Mouse (Mus musculus) CH12.LX (cell line): ENCODE measurements around the gene Marveld2. TPM values are rescaled to one million over a fixed set of nuclear protein-coding genes. Genes with fewer than 3 reads are reported as not detected.

Source experiments
- DNase-seq: peaks from one replicate; pipeline ENCODE4 v3.0.0-alpha.2; 2013; ENCODE audit errors: extremely low read depth
- H3K27ac ChIP-seq: 2 replicates; pipeline ENCODE4 v1.5.1; 2012; ENCODE audit warnings: low read depth, mild to moderate bottlenecking, control low read depth, moderate library complexity; ENCODE audit not compliant: insufficient read depth
- H3K27me3 ChIP-seq: replicated peaks from 2 replicates; pipeline ENCODE3; 2012; ENCODE audit warnings: inconsistent platforms
- H3K36me3 ChIP-seq, 2 experiments: replicated peaks in 1 of 2; 2 replicates each; pipeline versions ENCODE3 to v1.6.1; 2012; ENCODE audit warnings: inconsistent platforms in 1 of 2, low read length in 1 of 2, mild to moderate bottlenecking in 1 of 2, mixed read lengths in 1 of 2, moderate library complexity in 1 of 2; ENCODE audit not compliant: control insufficient read depth in 1 of 2, insufficient read depth in 1 of 2
- H3K4me1 ChIP-seq, 2 experiments: 2 replicates each; pipeline ENCODE4 v1.6.1; 2012; ENCODE audit warnings: inconsistent platforms in 1 of 2, moderate library complexity in 1 of 2; ENCODE audit not compliant: insufficient read depth in 2 of 2, control insufficient read depth in 1 of 2
- H3K4me2 ChIP-seq: 2 replicates; pipeline ENCODE4 v1.6.1; 2012; ENCODE audit warnings: low read depth, mild to moderate bottlenecking, control low read depth; ENCODE audit not compliant: poor library complexity, insufficient read depth, severe bottlenecking
- H3K4me3 ChIP-seq, 3 experiments: fragments of 150-350 bp in 1 of 3; sonication (generic) in 1 of 3; replicated peaks in 1 of 3; 2 replicates each; pipeline versions ENCODE3 to v1.5.1; 2011 to 2012; ENCODE audit warnings: low read depth in 2 of 3, low read length in 2 of 3, mild to moderate bottlenecking in 2 of 3, moderate library complexity in 2 of 3, control low read depth in 1 of 3, improper control_type of control experiment in 1 of 3, inconsistent platforms in 1 of 3, mixed read lengths in 1 of 3; ENCODE audit not compliant: poor library complexity in 1 of 3
- H3K79me2 ChIP-seq: replicated peaks from 2 replicates; pipeline ENCODE4 v1.6.1; 2012; ENCODE audit warnings: mild to moderate bottlenecking, moderate library complexity; ENCODE audit not compliant: control insufficient read depth, poor library complexity, insufficient read depth, severe bottlenecking; ENCODE audit errors: extremely low read depth
- H3K9ac ChIP-seq: 2 replicates; pipeline ENCODE4 v1.6.1; 2012; ENCODE audit warnings: low read depth, mild to moderate bottlenecking, control low read depth, moderate library complexity; ENCODE audit not compliant: insufficient read depth
- H3K9me3 ChIP-seq: replicated peaks from 2 replicates; pipeline ENCODE3; 2012; ENCODE audit warnings: low read length, inconsistent platforms, mixed read lengths
- CHD2 ChIP-seq: IDR thresholded peaks from 2 replicates; pipeline ENCODE4 v1.6.1; 2011; ENCODE audit warnings: low read length, improper control_type of control experiment
- ELF1 ChIP-seq: IDR thresholded peaks from 2 replicates; pipeline ENCODE4 v1.6.1; 2014; ENCODE audit warnings: low read depth, mild to moderate bottlenecking, inconsistent platforms, low read length, improper control_type of control experiment
- ETS1 ChIP-seq: conservative IDR thresholded peaks from 2 replicates; pipeline ENCODE4 v1.6.1; 2012; ENCODE audit warnings: low read depth, mild to moderate bottlenecking, inconsistent platforms, low read length, improper control_type of control experiment, moderate library complexity
- GABPA ChIP-seq: IDR thresholded peaks from 2 replicates; pipeline ENCODE4 v1.6.1; 2012; ENCODE audit warnings: low read depth, low read length, improper control_type of control experiment, inconsistent platforms; ENCODE audit not compliant: insufficient replicate concordance
- HCFC1 ChIP-seq: IDR thresholded peaks from 2 replicates; pipeline ENCODE4 v1.6.1; 2012; ENCODE audit warnings: low read depth, mild to moderate bottlenecking, inconsistent platforms, low read length, improper control_type of control experiment
- IRF4 ChIP-seq: IDR thresholded peaks from 2 replicates; pipeline ENCODE4 v1.6.1; 2014; ENCODE audit warnings: low read depth, mild to moderate bottlenecking, inconsistent platforms, low read length, improper control_type of control experiment
- JUN ChIP-seq: IDR thresholded peaks from 2 replicates; pipeline ENCODE4 v1.6.1; 2011; ENCODE audit warnings: low read depth, mild to moderate bottlenecking, low read length, improper control_type of control experiment, moderate library complexity; ENCODE audit not compliant: insufficient read depth
- JUND ChIP-seq: conservative IDR thresholded peaks from 2 replicates; pipeline ENCODE4 v1.6.1; 2011; ENCODE audit warnings: low read depth, low read length, improper control_type of control experiment
- KAT2A ChIP-seq: IDR thresholded peaks from 2 replicates; pipeline ENCODE4 v1.6.1; 2012; ENCODE audit warnings: low read length, improper control_type of control experiment, inconsistent platforms; ENCODE audit not compliant: insufficient replicate concordance
- MAFK ChIP-seq: IDR thresholded peaks from 2 replicates; pipeline ENCODE4 v1.6.1; 2011; ENCODE audit warnings: low read length, improper control_type of control experiment; ENCODE audit not compliant: insufficient replicate concordance
- MAZ ChIP-seq: IDR thresholded peaks from 2 replicates; pipeline ENCODE4 v1.6.1; 2012; ENCODE audit warnings: low read depth, mild to moderate bottlenecking, inconsistent platforms, low read length, improper control_type of control experiment, moderate library complexity
- MEF2A ChIP-seq: IDR thresholded peaks from 2 replicates; pipeline ENCODE4 v1.6.1; 2014; ENCODE audit warnings: low read depth, mild to moderate bottlenecking, inconsistent platforms, low read length, improper control_type of control experiment, borderline replicate concordance
- NRF1 ChIP-seq: IDR thresholded peaks from 2 replicates; pipeline ENCODE4 v1.6.1; 2014; ENCODE audit warnings: low read depth, mild to moderate bottlenecking, inconsistent platforms, low read length, improper control_type of control experiment, moderate library complexity
- PAX5 ChIP-seq: IDR thresholded peaks from 2 replicates; pipeline ENCODE4 v1.6.1; 2012; ENCODE audit warnings: low read length, inconsistent platforms, mixed read lengths
- SMC3 ChIP-seq: IDR thresholded peaks from 2 replicates; pipeline ENCODE4 v1.6.1; 2011; ENCODE audit warnings: low read depth, low read length, improper control_type of control experiment
- TBP ChIP-seq: conservative IDR thresholded peaks from 2 replicates; pipeline ENCODE4 v1.6.1; 2011; ENCODE audit warnings: low read depth, low read length, improper control_type of control experiment
- UBTF ChIP-seq: IDR thresholded peaks from 2 replicates; pipeline ENCODE4 v1.6.1; 2012; ENCODE audit warnings: low read depth, mild to moderate bottlenecking, inconsistent platforms, low read length, improper control_type of control experiment, moderate library complexity
- ZC3H11A ChIP-seq: IDR thresholded peaks from 2 replicates; pipeline ENCODE4 v1.6.1; 2012; ENCODE audit warnings: low read depth, mild to moderate bottlenecking, inconsistent platforms, low read length, improper control_type of control experiment
- ZNF384 ChIP-seq: IDR thresholded peaks from 2 replicates; pipeline ENCODE4 v1.6.1; 2012; ENCODE audit warnings: low read depth, low read length, improper control_type of control experiment, inconsistent platforms
- dilution Hi-C: fragments of 300-500 bp; cut with MboI; formaldehyde crosslinking; loops from 2 replicates; pipeline ENCODE4 v1.14.3; 2020; ENCODE audit warnings: low sequenced_read_pairs; ENCODE audit not compliant: extremely low pct_unique_long_range_greater_than_20kb, extremely low pct_ligation_motif_present
- in situ Hi-C: fragments of 300-500 bp; cut with MboI; formaldehyde crosslinking; loops from 3 replicates; pipeline ENCODE4 v1.14.3; 2019; ENCODE audit warnings: low sequenced_read_pairs, low pct_ligation_motif_present, low pct_unique_long_range_greater_than_20kb, mixed read lengths
- polyA plus RNA-seq: library from polyadenylated mRNA; unstranded; fragments of >175 nt; gene quantifications from 2 replicates; pipeline ENCODE4 v1.2.1, GENCODE M21; 2012; ENCODE audit warnings: low read depth; ENCODE audit not compliant: insufficient read length
- total RNA-seq, 2 experiments: library from RNA; depleted of rRNA; stranded (reverse); fragments of 300-350 nt in 1 of 2; fragments of >200 nt in 1 of 2; gene quantifications; 2 replicates each; pipeline ENCODE4 v1.2.3; 2012 to 2014

The Marveld2 gene
- total and polyA plus RNA-seq, 3 experiments, result 0.13 to 1.9 (median 0.27) TPM

DNA sequence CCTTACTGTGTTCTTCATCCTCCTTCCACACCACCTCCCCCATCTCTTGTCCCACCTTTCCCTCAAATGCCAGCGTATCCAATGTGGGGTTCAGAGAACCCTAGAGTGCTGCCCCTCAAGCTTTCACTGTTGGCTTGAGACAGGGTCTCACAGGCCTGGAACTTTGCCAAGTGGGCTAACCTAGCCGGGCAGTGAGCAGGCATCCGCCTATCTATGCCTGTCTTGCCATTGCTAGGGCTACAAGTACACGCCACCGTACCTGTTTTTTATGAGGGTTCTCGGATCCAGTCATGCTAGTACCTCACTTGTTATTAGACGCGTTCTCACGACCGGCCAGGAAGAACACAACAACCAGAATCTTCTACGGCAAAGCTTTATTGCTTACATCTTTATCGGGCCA is 28.1 kb downstream of the Marveld2 start:
- in situ Hi-C loops, result no loop called here
- Histone ChIP-seq H3K27me3 (no peaks in the 10 kb centered on the region), H3K9me3 (no peaks in the 10 kb centered on the region), H3K36me3 (peaks cover 13 to 38% of the 10 kb centered on the region in 2 experiments), H3K27ac (no peak overlapping the region), H3K9ac (no peak overlapping the region), H3K4me3 (no peak overlapping the region), H3K4me2 (no peak overlapping the region), H3K4me1 (no peaks in the 10 kb centered on the region), H3K79me2 (no peaks in the 10 kb centered on the region)
- TF ChIP-seq NRF1 (no peak), JUND (no peak), ELF1 (no peak), CHD2 (no peak)
- dilution Hi-C loops, result no loop called here
- no peak for DNase-seq

DNA sequence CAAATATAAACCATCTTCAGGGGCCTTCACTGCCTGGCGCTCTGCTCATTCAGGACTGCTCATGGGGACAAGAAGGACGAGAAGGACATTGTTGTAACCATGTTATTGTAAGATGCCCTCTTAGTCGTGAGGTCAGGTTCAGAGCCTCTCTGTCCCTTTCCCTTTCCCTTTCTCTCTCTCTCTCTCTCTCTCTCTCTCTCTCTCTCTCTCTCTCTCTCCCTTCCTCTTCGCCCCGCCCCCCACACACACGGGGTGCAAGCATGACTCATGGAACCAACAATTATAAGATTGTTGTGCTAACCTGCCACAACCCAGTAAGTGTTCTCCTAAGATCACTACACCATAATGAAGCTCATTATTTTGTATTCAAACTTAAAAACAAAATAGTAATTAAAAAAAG is 34.6 kb downstream of the Marveld2 start:
- in situ Hi-C loops, result no loop called here
- Histone ChIP-seq H3K27me3 (no peaks in the 10 kb centered on the region), H3K4me3 (no peak overlapping the region)
- TF ChIP-seq ETS1, result no peak
- TF ChIP-seq IRF4, result no peak
- TF ChIP-seq MEF2A, result no peak
- no peak for TF ChIP-seq SMC3
- no peak for TF ChIP-seq UBTF
- no peak for TF ChIP-seq ZC3H11A
- no peak for TF ChIP-seq MAZ
- TF ChIP-seq TBP, result no peak
- TF ChIP-seq, all 38 proteins: peak for 0
- H3K4me2 ChIP-seq, result no peak overlapping the region
- H3K9me3 ChIP-seq, result no peaks in the 10 kb centered on the region
- no peak for DNase-seq
- H3K79me2 ChIP-seq, result no peaks in the 10 kb centered on the region
- no peak overlapping the region for H3K9ac ChIP-seq
- dilution Hi-C loops, result no loop called here
- H3K27ac ChIP-seq, result no peak overlapping the region
- H3K36me3 ChIP-seq, result peaks cover 0 to 23% of the 10 kb centered on the region in 2 experiments
- no peaks in the 10 kb centered on the region for H3K4me1 ChIP-seq

DNA sequence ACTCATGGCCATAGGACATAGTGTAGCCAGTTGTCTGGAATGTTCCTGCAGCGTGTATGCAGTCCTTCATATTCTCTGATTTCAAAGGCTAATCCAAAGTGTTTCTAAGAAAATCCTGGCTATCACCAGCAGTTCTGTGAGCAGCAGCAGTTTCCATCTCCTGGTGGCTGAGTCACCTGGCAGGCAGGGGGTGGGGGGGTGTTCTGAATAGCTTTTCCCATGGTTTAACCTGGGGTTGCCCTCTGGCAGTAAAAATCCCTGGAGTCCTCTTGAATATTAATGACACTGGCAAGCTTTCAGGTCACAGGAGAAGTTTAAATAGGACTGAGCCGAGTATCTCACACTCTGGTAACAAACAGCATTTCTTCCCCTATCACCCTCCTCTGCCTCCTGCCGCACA is 35.1 kb downstream of the Marveld2 start:
- Histone ChIP-seq H3K4me2 (no peak overlapping the region), H3K79me2 (no peaks in the 10 kb centered on the region), H3K4me3 (no peak overlapping the region), H3K36me3 (peaks cover 0 to 19% of the 10 kb centered on the region in 2 experiments), H3K9me3 (no peaks in the 10 kb centered on the region), H3K4me1 (no peaks in the 10 kb centered on the region; a peak in 1 of 4 replicates), H3K27me3 (no peaks in the 10 kb centered on the region), H3K9ac (no peak overlapping the region), H3K27ac (no peak overlapping the region)
- DNase-seq, result no peak
- no peak for TF ChIP-seq MEF2A
- no peak for TF ChIP-seq JUN
- TF ChIP-seq ZNF384, result no peak
- no peak for TF ChIP-seq MAFK
- no peak for TF ChIP-seq GABPA
- TF ChIP-seq HCFC1, result no peak
- TF ChIP-seq PAX5, result no peak
- no peak for TF ChIP-seq KAT2A
- dilution Hi-C loops, result no loop called here
- in situ Hi-C loops, result no loop called here
